Mouse (Mus musculus) forebrain, embryonic 14.5 days (tissue): Measurements from ENCODE around the gene Gm20388. TPM values are rescaled to one million over a fixed set of nuclear protein-coding genes. Genes with fewer than 3 reads are reported as not detected.
A peak's percentile ranks its signal among the peaks of the same experiment; 100 is the strongest.

Experiments
- ATAC-seq: fragments of 200-750 bp; cut with Nextera tagmentation; 2 replicates; pipeline ENCODE4 v1.8.0; 2017; ENCODE audit warnings: mild to moderate bottlenecking, moderate library complexity
- DNase-seq: peaks from one replicate; pipeline ENCODE4 v3.0.0-alpha.2; 2015; ENCODE audit warnings: low spot score
- H3K27ac ChIP-seq: fragments of 300-500 bp; sonication (generic); 2 replicates; pipeline ENCODE4 v1.5.1; 2014; ENCODE audit warnings: low read depth, mild to moderate bottlenecking, control low read depth, low read length, moderate library complexity
- H3K27me3 ChIP-seq: fragments of 300-500 bp; sonication (generic); replicated peaks from 2 replicates; pipeline ENCODE4 v1.6.1; 2014; ENCODE audit warnings: low read length, control low read depth, mixed read lengths; ENCODE audit not compliant: control insufficient read depth, insufficient read depth
- H3K36me3 ChIP-seq: fragments of 300-500 bp; sonication (generic); 2 replicates; pipeline ENCODE4 v1.6.1; 2014; ENCODE audit warnings: low read length, control low read depth; ENCODE audit not compliant: control insufficient read depth, insufficient read depth
- H3K4me1 ChIP-seq: fragments of 300-500 bp; sonication (generic); 2 replicates; pipeline ENCODE4 v1.6.1; 2014; ENCODE audit warnings: antibody characterized with exemption, low read length, control low read depth; ENCODE audit not compliant: control insufficient read depth, insufficient read depth
- H3K4me2 ChIP-seq: fragments of 300-500 bp; sonication (generic); 2 replicates; pipeline ENCODE4 v1.6.1; 2014; ENCODE audit warnings: mild to moderate bottlenecking, control low read depth, low read length
- H3K4me3 ChIP-seq: fragments of 300-500 bp; sonication (generic); 2 replicates; pipeline ENCODE4 v1.5.1; 2014; ENCODE audit warnings: low read depth, low read length, control low read depth
- H3K9ac ChIP-seq: fragments of 300-500 bp; sonication (generic); 2 replicates; pipeline ENCODE4 v1.6.1; 2014; ENCODE audit warnings: mild to moderate bottlenecking, low read length, control low read depth, moderate library complexity
- H3K9me3 ChIP-seq: fragments of 300-500 bp; sonication (generic); replicated peaks from 2 replicates; pipeline ENCODE4 v1.6.1; 2016; ENCODE audit warnings: low read length, control low read depth, mixed read lengths; ENCODE audit not compliant: control insufficient read depth
- WGBS: fragments of 180-500 bp; shearing (Covaris S2); extraction: QIAGEN DNeasy Blood & Tissue Kit; methylation state at CpG from one replicate; pipeline ENCODE4 v1.1.7; 2014; 5-methylcytosine and 5-hydroxymethylcytosine counted together
- polyA plus RNA-seq: library from polyadenylated mRNA; unstranded; fragments of >200 nt; fragmentation: Nextera tagmentation; extraction: Ambion mirVana; gene quantifications from 2 replicates; pipeline ENCODE4 v1.2.1, GENCODE M21; 2014

Gm20388 gene
- polyA plus RNA-seq, 1 experiment from 2014 or later: 7.4 TPM

- Histone ChIP-seq H3K9me3 (no peaks in the 10 kb centered on the region), H3K4me3 (no peak overlapping the region), H3K4me2 (no peak overlapping the region), H3K27ac (no peak overlapping the region), H3K9ac (no peak overlapping the region), H3K4me1 (no peaks in the 10 kb centered on the region), H3K36me3 (peaks cover 78% of the 10 kb centered on the region), H3K27me3 (no peaks in the 10 kb centered on the region)
- 68% methylated on average over 5 of the region's 5 CpGs for WGBS
- no peak for DNase-seq
- ATAC-seq: no peak
These were observed 4122.8 kb downstream of the Gm20388 start for GRCm38 (mm10) chr8:124033400-124033799.

- ATAC-seq: no peak
- no peak overlapping the region for H3K4me2 ChIP-seq
- no peak overlapping the region for H3K4me3 ChIP-seq
- H3K9me3 ChIP-seq: no peaks in the 10 kb centered on the region
- H3K9ac ChIP-seq: no peak overlapping the region
- DNase-seq: no peak
- H3K27me3 ChIP-seq: no peaks in the 10 kb centered on the region
- H3K36me3 ChIP-seq: peaks cover 83% of the 10 kb centered on the region
- no peaks in the 10 kb centered on the region for H3K4me1 ChIP-seq
- H3K27ac ChIP-seq: no peak overlapping the region
- WGBS: 92% methylated on average over 7 of the region's 7 CpGs
These were observed 4127.5 kb downstream of the Gm20388 start for GRCm38 (mm10) chr8:124038121-124038520.

GRCm38 (mm10) chr8:124039351-124039750, 4128.7 kb downstream of the Gm20388 start:
- H3K27me3 ChIP-seq: no peaks in the 10 kb centered on the region
- no peak for DNase-seq
- no peak overlapping the region for H3K27ac ChIP-seq
- no peaks in the 10 kb centered on the region for H3K9me3 ChIP-seq
- no peak overlapping the region for H3K4me2 ChIP-seq
- H3K4me3 ChIP-seq: no peak overlapping the region
- whole genome bisulfite sequencing: 81% methylated on average over 4 of the region's 4 CpGs
- ATAC-seq: no peak
- no peak overlapping the region for H3K9ac ChIP-seq
- no peaks in the 10 kb centered on the region for H3K4me1 ChIP-seq
- peaks cover 74% of the 10 kb centered on the region for H3K36me3 ChIP-seq

GRCm38 (mm10) chr8:124042201-124042600, 4131.6 kb downstream of the Gm20388 start:
- no peak for DNase-seq
- 90% methylated on average over 1 of the region's 1 CpGs for WGBS
- no peak overlapping the region for H3K4me3 ChIP-seq
- no peaks in the 10 kb centered on the region for H3K27me3 ChIP-seq
- no peak overlapping the region for H3K9ac ChIP-seq
- no peaks in the 10 kb centered on the region for H3K4me1 ChIP-seq
- H3K36me3 ChIP-seq: peaks cover 75% of the 10 kb centered on the region
- H3K27ac ChIP-seq: no peak overlapping the region
- no peak for ATAC-seq
- no peak overlapping the region for H3K4me2 ChIP-seq
- H3K9me3 ChIP-seq: no peaks in the 10 kb centered on the region

GRCm38 (mm10) chr8:124044421-124044820, 4133.8 kb downstream of the Gm20388 start:
- Histone ChIP-seq H3K36me3 (peaks cover 66% of the 10 kb centered on the region), H3K27ac (no peak overlapping the region), H3K9ac (no peak overlapping the region), H3K9me3 (no peaks in the 10 kb centered on the region), H3K4me1 (no peaks in the 10 kb centered on the region), H3K4me3 (no peak overlapping the region), H3K4me2 (no peak overlapping the region), H3K27me3 (no peaks in the 10 kb centered on the region)
- ATAC-seq (no peak), DNase-seq (no peak)
- 90% methylated on average over 5 of the region's 5 CpGs for WGBS

- WGBS: 94% methylated on average over 12 of the region's 12 CpGs
- ATAC-seq: no peak
- Histone ChIP-seq H3K27me3 (no peaks in the 10 kb centered on the region), H3K9ac (no peak overlapping the region), H3K27ac (no peak overlapping the region), H3K4me3 (no peak overlapping the region), H3K4me1 (no peaks in the 10 kb centered on the region), H3K36me3 (peaks cover 64% of the 10 kb centered on the region), H3K9me3 (no peaks in the 10 kb centered on the region), H3K4me2 (no peak overlapping the region)
- DNase-seq: no peak
These were observed 4134.3 kb downstream of the Gm20388 start for GRCm38 (mm10) chr8:124044931-124045330.

- no peak overlapping the region for H3K9ac ChIP-seq
- DNase-seq: no peak
- H3K27me3 ChIP-seq: no peaks in the 10 kb centered on the region
- peaks cover 64% of the 10 kb centered on the region for H3K36me3 ChIP-seq
- 90% methylated on average over 8 of the region's 8 CpGs for WGBS
- no peaks in the 10 kb centered on the region for H3K9me3 ChIP-seq
- H3K4me1 ChIP-seq: no peaks in the 10 kb centered on the region
- H3K4me2 ChIP-seq: no peak overlapping the region
- H3K4me3 ChIP-seq: no peak overlapping the region
- no peak for ATAC-seq
- no peak overlapping the region for H3K27ac ChIP-seq
These were observed 4135.2 kb downstream of the Gm20388 start for GRCm38 (mm10) chr8:124045856-124046255.

DNA sequence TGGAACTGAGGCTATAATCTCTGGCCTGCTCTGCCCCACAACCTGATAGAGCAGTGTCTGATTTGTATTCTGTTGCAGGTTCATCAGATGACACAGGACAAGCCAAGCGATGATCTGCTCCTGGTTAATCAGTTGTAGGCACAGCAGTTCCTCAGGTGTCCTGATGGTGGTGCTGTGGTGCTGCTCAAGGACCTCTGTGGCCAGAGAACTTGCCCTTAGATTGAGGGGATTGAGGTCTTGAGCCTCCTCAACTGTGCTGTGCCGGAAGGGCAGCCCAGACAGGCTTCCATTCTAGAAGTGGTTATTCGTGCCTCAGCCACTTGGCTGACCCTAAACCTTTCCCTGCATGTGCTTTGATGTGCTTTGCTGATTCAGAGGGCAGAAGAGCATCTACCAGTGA, 4141.5 kb downstream of the Gm20388 start:
- no peak overlapping the region for H3K27ac ChIP-seq
- no peaks in the 10 kb centered on the region for H3K9me3 ChIP-seq
- WGBS: 15% methylated on average over 3 of the region's 3 CpGs
- no peak overlapping the region for H3K9ac ChIP-seq
- peak; percentile 78 for DNase-seq
- H3K4me1 ChIP-seq: no peaks in the 10 kb centered on the region
- H3K36me3 ChIP-seq: peaks cover 23% of the 10 kb centered on the region
- H3K4me2 ChIP-seq: no peak overlapping the region
- no peak overlapping the region for H3K4me3 ChIP-seq
- no peaks in the 10 kb centered on the region for H3K27me3 ChIP-seq
- peak; percentile 34; the same call in 1 of the 2 replicates for ATAC-seq

DNA sequence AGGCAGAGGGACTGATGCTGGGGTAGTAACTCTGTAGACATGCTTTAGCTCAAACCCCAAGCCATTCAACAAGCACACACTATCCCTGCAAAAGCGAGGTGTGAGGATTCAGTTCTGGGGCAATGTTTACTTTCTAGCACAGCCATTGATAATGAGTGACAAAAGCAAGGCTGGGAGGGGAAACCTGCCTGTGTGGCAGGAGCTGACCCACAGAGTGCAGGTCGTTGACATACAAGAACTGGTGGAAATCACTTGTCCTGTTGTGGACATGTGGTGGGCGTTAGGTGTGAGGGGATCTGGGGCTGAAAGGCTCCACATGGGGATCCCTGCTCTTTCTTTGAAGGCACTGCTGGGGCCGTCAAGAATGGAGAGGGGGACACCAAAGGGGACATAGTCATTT, 4141.9 kb downstream of the Gm20388 start:
- 75% methylated on average over 4 of the region's 4 CpGs for WGBS
- no peak overlapping the region for H3K9ac ChIP-seq
- no peak overlapping the region for H3K4me2 ChIP-seq
- H3K4me3 ChIP-seq: no peak overlapping the region
- peaks cover 19% of the 10 kb centered on the region for H3K36me3 ChIP-seq
- DNase-seq (no peak), ATAC-seq (no peak)
- H3K27me3 ChIP-seq: no peaks in the 10 kb centered on the region
- H3K27ac ChIP-seq: no peak overlapping the region
- no peaks in the 10 kb centered on the region for H3K4me1 ChIP-seq
- no peaks in the 10 kb centered on the region for H3K9me3 ChIP-seq
